Mouse (Mus musculus) erythroid progenitor cell, adult 5-6 weeks (primary cell): Measurements from ENCODE around the gene Srp14. TPM values are rescaled to one million over a fixed set of nuclear protein-coding genes. Genes with fewer than 3 reads are reported as not detected.

Source experiments
- ATAC-seq: replicated peaks from 2 replicates; pipeline ENCODE4 v1.8.0; 2016; ENCODE audit warnings: moderate number of reproducible peaks, mild to moderate bottlenecking, moderate TSS enrichment, inconsistent platforms; ENCODE audit not compliant: poor library complexity, low FRiP score, severe bottlenecking
- total RNA-seq, 2 experiments: library from RNA; stranded (forward) in 1 of 2; stranded (reverse) in 1 of 2; fragments of 150-400 nt in 1 of 2; fragments of 186-747, 209-891 nt in 1 of 2; gene quantifications; 2 replicates each; pipeline versions ENCODE4 v1.2.3 to v1.2.4; 2015 to 2017; ENCODE audit warnings: low replicate concordance in 2 of 2

Gene Srp14
- total RNA-seq, 2 experiments from 2014 or later = 50.6 to 114 TPM

- ATAC-seq = no peak
These were observed 33.5 kb downstream of the Srp14 start for GRCm38 (mm10) chr2:118445696-118446674.

GRCm38 (mm10) chr2:118442723-118443122 lies 36.8 kb downstream of the Srp14 start:
- no peak for ATAC-seq

GRCm38 (mm10) chr2:118442172-118442571 lies 37.3 kb downstream of the Srp14 start:
- ATAC-seq = no peak

GRCm38 (mm10) chr2:118431589-118431988 lies 47.9 kb downstream of the Srp14 start:
- no peak for ATAC-seq

- ATAC-seq = 0 out of 2 replicates have a peak, but pooled peaks have one; percentile 25
These were observed 48.9 kb downstream of the Srp14 start for GRCm38 (mm10) chr2:118430630-118431029.

- no peak for ATAC-seq
These were observed 50.2 kb downstream of the Srp14 start for GRCm38 (mm10) chr2:118429297-118429696.

GRCm38 (mm10) chr2:118428296-118428695 lies 51.2 kb downstream of the Srp14 start:
- no peak for ATAC-seq

Other genes starting within 250 kb of the Srp14 start
- gene Fsip1, start 222.7 kb downstream of the Srp14 start, total RNA-seq (2015; ENCODE audit: low replicate concordance) = not detected in 2 replicates
- gene Fsip1, start 222.7 kb downstream of the Srp14 start, total RNA-seq (2017; ENCODE audit: low replicate concordance) = not detected in 2 replicates
- 1.4 and 3.4 TPM in 2 replicates for gene Gpr176, start 106.3 kb downstream of the Srp14 start, total RNA-seq (2015; ENCODE audit: low replicate concordance)
- not detected in 2 replicates for gene Gpr176, start 106.3 kb downstream of the Srp14 start, total RNA-seq (2017; ENCODE audit: low replicate concordance)
- gene Eif2ak4, start 91.1 kb downstream of the Srp14 start, total RNA-seq (2015; ENCODE audit: low replicate concordance) = 3.2 and 3.4 TPM in 2 replicates
- gene Eif2ak4, start 91.1 kb downstream of the Srp14 start, total RNA-seq (2017; ENCODE audit: low replicate concordance) = 4.6 and 12.7 TPM in 2 replicates
- gene Bmf, start 70.0 kb upstream of the Srp14 start, total RNA-seq (2015; ENCODE audit: low replicate concordance) = 2.1 and 3.2 TPM in 2 replicates
- gene Bmf, start 70.0 kb upstream of the Srp14 start, total RNA-seq (2017; ENCODE audit: low replicate concordance) = 1.0 and 5.9 TPM in 2 replicates
- 118 and 120 TPM in 2 replicates for gene Bub1b, start 118.5 kb upstream of the Srp14 start, total RNA-seq (2015; ENCODE audit: low replicate concordance)
- gene Bub1b, start 118.5 kb upstream of the Srp14 start, total RNA-seq (2017; ENCODE audit: low replicate concordance) = 270 and 278 TPM in 2 replicates
- gene Pak6, start 183.6 kb upstream of the Srp14 start, total RNA-seq (2015; ENCODE audit: low replicate concordance) = not detected in 2 replicates
- 0.15 and 0.39 TPM in 2 replicates for gene Pak6, start 183.6 kb upstream of the Srp14 start, total RNA-seq (2017; ENCODE audit: low replicate concordance)
- gene Ankrd63, start 224.3 kb upstream of the Srp14 start, total RNA-seq (2015; ENCODE audit: low replicate concordance) = not detected in 2 replicates
- gene Ankrd63, start 224.3 kb upstream of the Srp14 start, total RNA-seq (2017; ENCODE audit: low replicate concordance) = not detected in 2 replicates
- gene Plcb2, start 248.7 kb upstream of the Srp14 start, total RNA-seq (2015; ENCODE audit: low replicate concordance) = 14.3 and 18.4 TPM in 2 replicates
- gene Plcb2, start 248.7 kb upstream of the Srp14 start, total RNA-seq (2017; ENCODE audit: low replicate concordance) = 9.8 and 12.3 TPM in 2 replicates